Mouse (Mus musculus): ENCODE results near the gene P2ry6.

P2ry6 gene

GRCm38 (mm10) chr7:100916526-100916925 lies 57.9 kb downstream of the P2ry6 start:
- no peak for DNase-seq (ENCODE audit: low spot score in 2 of 2)

- DNase-seq (ENCODE audit: low spot score in 2 of 2), result no peak
Observed at GRCm38 (mm10) chr7:100915204-100915603, 59.2 kb downstream of the P2ry6 start.

- DNase-seq (ENCODE audit: low spot score in 2 of 2), result no peak
Observed at GRCm38 (mm10) chr7:100911791-100912190, 62.7 kb downstream of the P2ry6 start.

DNA sequence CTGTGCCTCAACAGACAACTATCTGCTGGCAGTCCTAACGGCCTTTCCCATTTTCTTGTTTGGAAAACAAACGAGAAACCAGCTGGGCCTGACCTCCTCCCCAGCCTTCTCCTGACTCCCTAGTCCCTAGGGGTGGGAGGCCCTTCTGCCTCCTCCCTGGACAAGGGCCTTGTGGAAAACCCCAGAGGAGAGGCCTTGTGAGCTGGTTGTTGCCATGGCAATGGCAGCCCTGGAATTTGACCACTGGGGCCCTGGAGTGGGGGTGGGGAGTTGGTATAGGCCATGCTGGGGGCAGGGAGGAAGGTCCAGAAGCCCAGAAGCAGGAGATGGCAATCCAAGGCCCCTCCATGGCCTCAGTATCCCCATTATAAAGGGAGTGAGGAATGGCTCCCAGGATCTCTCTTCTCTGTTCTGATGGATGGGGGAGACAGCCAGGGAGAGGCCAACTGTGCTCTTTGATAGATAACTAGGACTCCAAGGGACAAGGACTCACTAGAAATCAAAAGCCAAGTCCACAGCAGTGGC lies 63.1 kb downstream of the P2ry6 start:
- peak in 1 of 2 experiments; percentile 27 for DNase-seq (ENCODE audit: low spot score in 2 of 2)

DNA sequence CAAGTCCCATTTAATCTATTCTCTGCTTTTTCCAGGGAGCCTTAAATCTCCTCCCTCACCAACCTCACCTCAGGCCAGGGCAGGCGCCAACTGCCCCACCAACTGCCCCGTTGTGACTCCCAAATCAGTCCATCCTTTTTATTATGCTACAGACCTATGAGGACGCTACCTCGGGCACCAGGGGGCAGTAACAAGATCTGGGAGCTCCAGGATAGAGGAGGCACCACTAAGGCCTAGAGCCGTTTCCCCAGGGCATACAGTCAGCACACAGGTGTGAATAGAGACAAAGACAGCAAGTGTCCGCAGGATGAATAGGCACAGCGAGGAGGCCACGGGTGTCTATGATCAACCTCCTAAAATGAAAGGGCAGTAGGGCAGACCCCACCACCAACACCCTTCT lies 65.9 kb downstream of the P2ry6 start:
- DNase-seq (ENCODE audit: low spot score in 2 of 2), result no peak

DNA sequence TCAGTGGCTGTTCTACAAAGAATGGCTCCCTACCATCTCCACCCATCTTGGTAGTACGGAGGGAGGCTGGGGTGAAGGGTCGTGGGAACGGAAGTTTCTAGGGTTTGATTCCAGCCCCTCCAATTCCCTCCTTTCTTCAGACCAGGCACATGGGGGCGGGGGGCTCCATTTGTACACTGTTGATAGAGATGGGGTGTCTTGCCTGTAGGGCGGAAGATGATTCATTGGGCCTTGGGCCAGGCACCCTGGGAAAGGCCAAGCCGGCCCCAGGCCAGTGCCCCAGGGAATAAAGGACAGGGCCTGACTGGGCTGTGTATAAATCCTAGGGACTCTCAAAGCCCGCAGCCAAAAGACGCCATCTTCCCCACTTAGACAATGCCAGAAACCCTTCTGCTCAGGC lies 66.4 kb downstream of the P2ry6 start:
- DNase-seq (ENCODE audit: low spot score in 2 of 2), result no peak

DNA sequence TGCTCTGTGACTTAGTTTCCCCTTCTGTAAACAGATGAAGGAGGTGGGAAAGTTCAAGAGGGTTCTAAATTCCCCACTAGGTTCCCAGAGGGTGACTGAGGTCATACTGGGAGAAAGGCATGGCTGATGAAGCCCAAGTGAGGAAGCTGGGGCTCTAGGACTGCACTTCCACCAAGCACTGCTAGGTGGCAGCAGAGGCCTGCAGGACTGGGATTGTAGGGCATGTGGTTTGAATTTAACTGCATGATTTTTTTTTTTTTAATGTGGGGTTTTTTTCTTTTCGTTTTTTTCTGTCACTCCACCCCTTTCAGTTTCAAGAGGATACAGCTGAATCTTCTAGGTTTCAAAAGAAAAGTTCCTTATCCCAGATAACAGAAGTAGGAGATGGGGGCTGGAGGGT lies 67.2 kb downstream of the P2ry6 start:
- DNase-seq (ENCODE audit: low spot score in 2 of 2), result peak; percentile 61 to 69

DNA sequence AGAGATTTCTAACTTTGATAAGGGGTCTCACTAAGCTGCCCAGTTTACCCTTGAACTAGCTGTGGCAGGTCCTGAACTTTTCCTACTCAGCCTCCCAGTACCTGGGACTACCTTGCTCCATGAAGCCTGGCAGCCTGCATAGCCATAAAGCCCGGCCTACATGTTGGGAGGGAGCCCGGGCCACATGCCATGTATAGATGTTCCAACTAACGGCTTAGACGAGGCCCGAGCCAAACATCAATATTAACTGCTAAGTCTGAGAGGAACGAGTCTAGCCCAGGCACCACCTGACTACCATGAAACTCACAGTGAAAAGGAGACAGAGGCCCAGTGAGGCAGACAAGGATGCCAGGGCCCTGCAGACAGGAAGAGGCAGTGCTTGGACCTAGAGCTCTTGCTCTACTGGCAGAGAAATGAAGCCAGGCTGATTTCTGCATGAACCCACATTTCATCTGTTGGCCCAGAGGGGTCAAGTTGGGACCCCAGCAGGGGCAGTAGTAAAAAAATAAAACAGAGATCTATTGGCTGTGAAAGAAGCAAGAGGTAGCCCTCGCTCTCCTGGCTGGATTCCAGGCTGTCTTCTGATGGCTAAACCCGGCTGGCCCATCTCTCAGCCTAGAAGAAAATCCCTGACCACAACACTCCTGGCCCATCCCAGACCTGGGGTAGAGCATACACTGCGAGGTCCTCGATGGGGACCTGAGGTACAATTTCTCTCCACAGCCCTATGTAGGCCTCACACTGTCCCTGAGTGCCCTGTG lies 68.2 kb downstream of the P2ry6 start:
- DNase-seq (ENCODE audit: low spot score in 2 of 2), result no peak

- no peak for DNase-seq (ENCODE audit: low spot score in 2 of 2)
Observed at GRCm38 (mm10) chr7:100905037-100905436, 69.4 kb downstream of the P2ry6 start.

- no peak for DNase-seq (ENCODE audit: low spot score in 2 of 2)
Observed at GRCm38 (mm10) chr7:100904612-100905011, 69.8 kb downstream of the P2ry6 start.

DNA sequence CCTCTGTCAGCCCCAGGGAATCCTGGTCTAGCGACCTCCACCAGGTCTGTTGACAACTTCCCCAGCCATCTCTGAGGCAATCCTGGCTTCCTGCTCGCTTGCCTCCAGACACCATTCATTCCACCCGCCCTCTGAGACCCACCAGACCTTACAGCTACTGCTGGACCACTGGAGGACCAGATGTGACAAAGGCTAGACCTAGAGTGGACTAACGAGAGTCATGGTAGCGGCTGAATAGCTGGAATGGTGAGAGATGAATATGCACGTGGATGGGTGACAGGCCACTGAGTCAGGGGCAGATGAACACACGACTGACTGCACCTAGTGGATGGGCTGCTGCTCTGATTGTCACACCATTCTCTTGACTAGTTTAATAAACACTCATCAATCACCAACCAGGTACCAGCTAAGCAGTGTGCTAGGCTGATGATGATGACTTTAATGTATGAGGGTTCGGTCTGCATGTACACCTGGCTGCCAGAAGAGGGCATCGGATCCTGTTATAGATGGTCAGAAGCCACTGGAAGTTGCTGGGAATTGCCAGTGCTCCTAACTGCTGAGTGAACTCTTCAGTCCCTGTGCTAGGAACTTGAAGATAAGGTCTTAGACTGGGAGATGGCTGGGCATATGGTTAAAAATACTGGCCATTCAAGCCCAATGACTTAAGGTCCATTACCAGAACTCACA lies 71.9 kb downstream of the P2ry6 start:
- DNase-seq (ENCODE audit: low spot score in 2 of 2), result no peak

GRCm38 (mm10) chr7:100897828-100898227 lies 76.6 kb downstream of the P2ry6 start:
- no peak for DNase-seq (ENCODE audit: low spot score in 2 of 2)

DNA sequence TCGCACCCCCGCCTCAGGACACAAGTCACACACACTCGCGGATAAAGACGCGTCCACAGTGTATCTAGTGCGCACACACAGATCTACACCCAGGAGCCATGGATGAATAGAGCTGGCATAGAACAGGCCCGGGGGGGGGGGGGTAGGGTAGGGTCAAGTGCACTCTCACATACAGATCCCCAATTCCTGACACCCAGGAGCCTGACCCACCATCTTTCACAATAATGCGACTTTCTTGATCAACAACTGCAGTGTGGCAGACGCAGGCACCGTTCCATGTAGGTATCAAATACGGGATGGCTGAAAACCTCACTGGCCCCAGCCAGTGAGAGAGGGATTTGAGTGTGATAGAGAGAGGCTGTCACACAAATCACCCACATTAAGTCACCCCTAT lies 79.6 kb downstream of the P2ry6 start:
- DNase-seq (ENCODE audit: low spot score in 2 of 2), result no peak

- no peak for DNase-seq (ENCODE audit: low spot score in 2 of 2)
Observed at GRCm38 (mm10) chr7:100894057-100894832, 80.2 kb downstream of the P2ry6 start.

DNA sequence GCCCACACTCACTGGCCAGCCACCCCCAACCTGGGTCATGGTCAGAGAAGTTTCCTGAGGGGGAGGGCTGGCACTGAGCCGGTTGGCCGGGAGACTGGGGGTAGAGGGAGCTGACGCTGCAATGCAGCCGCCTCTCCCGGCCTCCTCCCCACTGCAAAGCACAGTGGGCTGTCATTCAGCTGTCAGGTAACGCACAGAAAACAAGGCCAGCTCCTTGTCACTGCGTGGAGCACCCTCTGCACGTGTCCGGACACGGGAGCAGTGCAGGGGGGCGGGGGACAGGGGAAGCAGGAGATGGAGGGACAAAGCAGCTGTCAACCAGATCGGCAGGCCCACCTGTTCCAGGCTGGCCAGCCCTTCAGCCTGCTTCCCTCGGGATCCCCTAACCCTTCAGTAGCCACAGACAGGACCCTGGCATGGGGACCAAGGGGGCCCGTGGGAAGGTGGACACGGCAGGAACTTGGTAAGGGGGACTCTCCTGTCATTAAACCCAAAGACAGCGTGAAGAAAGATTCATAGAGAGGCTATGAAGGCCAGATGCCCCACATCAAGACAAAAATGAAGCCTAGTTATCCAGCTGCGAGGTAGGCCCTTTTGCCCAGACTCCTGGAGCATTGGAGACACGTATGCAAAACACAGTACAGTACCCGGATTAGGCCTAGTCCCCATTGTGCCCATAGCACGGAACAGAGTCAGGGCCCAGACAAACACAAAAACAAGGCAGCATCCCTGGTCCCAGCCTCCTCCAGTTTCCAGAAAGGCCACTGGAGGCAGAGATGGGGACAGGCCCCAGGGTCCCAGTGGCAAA lies 81.0 kb downstream of the P2ry6 start:
- DNase-seq (ENCODE audit: low spot score in 2 of 2), result no peak
